Mouse (Mus musculus) MN1 (cell line): ENCODE results near the gene Clnk.

ENCODE experiments used
- DNase-seq: peaks from one replicate; pipeline ENCODE4 v3.0.0-alpha.2; 2016; ENCODE audit warnings: low spot score

The Clnk gene

DNA sequence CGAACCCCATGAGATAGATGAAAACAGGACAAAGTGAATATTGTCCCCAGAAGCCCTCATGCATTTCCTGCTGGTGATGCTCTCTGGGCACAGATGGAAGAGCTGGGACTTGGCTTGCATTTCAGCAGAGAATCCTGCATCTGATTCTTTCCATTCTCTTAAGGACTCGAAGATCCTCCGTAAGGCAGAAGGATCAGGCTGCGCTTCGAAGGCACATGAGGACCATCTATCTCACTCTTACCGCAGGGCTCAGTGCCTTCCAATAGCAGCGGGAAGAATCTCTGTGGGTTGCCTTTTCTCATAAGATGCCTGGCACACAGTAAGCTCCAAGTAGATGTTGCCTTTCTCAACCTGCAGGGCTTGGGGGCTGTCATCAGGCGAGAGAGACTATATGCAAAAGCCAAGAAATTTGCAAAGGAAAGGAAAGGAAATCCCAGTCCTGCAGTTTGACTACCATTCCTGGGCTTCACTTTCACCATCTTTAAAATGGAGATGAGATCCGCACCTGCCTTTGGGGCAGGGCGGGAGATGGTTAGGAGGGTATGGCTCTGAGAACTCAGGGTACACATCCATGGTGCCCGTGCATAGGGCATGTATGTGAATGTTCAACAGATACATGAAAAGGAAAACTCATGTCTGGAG, 167.6 kb downstream of the Clnk start:
- no peak for DNase-seq

DNA sequence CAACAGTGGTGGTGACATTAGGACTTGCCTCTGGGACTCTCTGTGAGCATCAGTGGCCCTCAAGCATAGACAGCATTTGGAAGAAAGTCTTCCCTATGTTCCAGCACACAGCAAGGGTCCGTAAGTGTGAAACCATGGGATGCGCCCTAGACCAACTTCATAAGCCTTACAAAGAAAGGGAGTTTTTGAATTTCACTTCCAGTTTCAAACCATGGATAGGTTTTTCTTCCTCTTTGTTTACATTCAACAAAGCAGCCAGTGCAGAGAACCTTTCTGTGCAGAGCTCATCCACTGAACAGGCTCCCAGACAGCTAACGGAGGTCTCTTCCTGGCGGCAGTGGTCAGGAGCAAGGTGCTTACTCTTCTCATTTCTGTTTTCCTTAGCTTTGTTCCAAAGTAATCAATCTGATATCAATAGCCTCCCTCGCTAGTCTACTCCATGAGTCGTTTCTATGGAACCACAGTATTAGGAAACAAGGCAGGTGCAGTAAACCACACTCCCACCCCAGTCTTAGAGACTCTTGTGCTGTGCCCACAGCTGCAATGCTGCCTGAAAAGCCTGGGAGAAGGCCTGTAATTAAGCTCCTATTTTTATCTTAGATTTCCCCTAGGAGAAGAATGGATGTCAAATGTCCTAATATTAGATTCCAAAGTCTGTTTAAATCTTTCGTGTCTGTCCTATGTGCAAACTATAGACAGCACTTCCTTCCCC, 169.1 kb downstream of the Clnk start:
- DNase-seq, result no peak

DNA sequence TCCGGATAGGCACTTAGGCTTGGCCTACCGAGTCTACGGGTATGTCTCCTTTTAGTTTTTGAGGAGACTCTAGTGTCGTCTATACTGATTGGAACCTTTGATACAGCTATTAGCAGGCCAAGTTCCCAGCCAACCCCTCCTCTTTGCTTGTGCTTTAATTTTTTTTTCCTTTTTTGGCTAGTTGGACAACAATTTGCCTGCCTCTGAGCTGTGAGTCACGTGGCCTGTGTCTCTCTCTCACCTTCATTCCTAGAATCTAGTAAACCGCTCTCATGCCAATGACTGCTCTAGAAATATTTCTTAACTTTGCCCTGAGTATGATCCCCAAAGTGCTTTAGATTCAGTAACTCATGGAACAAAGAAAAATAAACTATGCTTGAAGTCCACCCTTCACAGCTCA, 173.7 kb downstream of the Clnk start:
- DNase-seq, result no peak

DNA sequence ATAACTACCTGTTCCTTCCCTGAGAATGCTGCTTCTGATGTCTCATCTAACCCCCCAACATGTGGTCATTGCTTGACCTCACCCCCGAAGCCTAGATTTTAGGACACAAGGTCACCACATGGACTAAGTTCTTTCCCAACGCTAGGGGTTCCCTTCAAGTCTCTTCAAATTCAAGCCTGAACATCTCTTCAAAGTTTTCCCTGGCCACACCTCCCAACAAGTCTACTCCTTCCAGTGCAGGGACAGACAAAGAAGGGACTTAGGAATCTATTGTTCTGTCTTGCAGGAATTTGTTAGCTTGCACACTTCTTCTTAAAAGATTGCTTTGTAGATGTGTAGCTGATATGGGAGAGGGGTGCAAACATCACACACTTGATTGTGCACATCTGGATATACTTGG, 174.5 kb downstream of the Clnk start:
- DNase-seq, result no peak

DNA sequence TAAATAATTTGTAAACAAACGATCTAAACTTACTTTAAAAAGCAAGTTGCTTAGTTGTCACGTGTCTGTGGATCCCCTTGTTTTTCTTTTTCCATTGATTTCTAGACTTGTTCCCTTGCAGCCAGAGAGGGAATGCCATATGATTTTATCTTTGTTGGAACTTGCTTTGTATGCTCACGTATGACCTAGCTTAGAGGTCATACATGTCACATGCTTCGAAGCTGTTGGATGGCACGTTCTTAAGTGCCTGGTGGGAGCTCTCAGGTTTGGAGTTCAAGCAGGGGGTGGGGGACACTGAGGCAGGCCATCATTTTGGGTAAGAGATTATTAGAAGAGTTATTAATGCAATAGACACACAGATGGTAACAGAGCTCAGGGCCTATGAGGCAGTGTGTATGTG, 178.1 kb downstream of the Clnk start:
- no peak for DNase-seq

DNA sequence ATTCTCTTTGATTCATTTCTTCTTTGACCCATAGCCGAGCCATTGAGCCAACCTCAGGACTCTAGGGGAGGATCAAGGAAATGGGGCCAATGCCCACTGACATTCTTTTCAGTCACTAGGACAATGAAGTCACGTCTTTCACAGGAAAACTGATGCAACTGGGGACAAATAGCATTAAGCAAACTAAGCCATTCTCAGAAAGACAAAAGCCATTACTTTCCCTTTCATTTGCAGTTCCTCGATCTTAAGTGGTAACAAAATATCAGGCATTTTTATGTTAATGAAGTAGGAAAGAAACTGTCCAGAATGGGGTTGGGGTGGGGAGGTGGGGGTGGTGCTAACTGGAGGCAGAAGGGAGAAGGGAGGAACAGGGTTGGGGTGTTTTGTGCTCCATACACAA, 178.6 kb downstream of the Clnk start:
- no peak for DNase-seq

DNA sequence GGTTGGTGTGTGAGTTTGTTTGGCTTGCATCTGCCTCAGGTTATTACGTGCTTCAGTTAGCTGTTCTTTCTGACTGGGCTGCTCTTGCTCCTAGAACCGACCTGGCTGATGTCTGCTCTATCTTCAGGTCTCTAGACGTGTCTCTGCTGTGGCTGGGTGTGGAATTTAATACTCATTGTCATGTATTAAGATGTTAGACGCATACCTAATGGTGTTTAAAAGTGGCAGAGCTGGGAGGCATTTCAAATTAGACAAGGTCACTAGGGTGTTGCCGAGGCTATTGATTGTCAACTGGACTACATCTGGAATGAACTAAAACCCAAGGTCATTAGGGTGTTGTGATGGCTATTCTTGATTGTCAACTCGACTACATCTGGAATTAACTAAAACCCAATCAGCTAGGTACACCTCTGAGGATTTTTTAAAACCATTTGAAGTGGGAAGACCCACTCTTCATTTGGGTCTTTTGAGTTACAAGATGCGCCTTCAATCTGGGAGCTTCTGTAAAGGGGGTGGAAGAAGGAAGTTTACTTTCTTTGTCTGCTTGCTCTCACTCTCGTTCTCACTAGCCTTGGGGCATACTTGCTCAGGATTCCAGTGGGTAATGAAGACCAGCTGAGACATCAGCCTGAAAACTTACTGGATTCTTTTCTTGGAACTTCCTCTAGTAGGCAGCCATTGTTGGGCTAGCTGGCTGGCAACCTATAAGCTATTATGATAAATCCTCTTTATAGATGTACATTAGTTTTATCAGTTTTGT, 179.8 kb downstream of the Clnk start:
- no peak for DNase-seq

DNA sequence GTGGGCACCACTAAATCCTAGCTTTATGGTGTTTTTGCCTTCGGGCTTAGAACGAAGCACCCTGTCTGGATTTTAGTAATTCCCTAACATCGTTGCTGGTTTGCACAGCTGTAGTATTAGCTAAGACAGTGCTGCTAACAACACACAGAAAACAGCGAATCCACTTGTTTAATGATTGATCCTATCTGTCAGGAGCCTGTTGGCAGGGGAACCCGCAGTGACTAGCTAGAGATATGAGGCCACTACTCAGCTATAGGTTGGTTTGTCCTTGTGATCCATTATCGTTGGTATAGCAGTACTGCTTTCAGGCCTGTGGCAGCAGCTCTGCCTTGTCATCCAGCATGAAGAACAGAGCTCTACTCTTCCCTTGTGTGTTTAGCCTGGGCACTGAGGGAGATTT, 183.8 kb downstream of the Clnk start:
- DNase-seq, result no peak

DNA sequence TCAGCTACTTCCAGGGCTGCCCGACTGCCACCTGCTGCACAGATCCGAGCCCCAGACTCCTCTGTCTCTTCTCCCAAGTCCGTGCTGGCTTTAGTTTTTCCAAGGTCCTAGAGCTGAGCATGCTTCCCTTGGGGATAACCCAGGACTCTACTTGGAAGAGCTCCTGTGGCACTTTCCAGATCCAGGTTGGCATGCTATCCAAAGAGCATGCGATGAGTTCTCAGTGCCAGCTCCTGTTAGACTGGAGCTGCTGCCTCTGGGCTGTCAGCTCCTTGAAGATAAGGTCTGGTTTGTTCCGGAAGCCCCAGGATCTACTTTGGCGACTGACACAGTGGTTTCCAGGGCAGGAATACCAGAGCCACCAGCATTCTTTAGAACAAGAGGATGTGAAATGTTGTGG, 187.4 kb downstream of the Clnk start:
- DNase-seq, result no peak

DNA sequence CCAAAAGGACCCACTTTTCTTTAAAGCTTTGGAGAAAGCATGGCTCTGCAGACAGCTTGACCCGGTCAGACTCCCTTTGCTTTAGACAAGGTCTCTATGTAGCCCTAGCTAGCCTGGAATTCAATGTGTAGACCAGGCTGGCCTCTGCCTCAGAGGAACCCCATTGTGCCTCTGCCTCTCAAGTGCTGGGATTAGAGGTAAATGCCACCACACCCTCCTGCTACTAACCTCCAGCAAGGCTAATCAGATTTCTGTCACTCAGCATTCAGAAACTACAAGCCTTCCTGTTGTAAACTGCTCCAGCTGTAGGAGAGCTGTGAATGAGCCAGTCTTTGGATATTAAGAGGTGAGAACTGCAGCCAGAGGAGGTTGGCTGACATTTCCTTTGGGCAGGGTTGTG, 188.9 kb downstream of the Clnk start:
- no peak for DNase-seq

DNA sequence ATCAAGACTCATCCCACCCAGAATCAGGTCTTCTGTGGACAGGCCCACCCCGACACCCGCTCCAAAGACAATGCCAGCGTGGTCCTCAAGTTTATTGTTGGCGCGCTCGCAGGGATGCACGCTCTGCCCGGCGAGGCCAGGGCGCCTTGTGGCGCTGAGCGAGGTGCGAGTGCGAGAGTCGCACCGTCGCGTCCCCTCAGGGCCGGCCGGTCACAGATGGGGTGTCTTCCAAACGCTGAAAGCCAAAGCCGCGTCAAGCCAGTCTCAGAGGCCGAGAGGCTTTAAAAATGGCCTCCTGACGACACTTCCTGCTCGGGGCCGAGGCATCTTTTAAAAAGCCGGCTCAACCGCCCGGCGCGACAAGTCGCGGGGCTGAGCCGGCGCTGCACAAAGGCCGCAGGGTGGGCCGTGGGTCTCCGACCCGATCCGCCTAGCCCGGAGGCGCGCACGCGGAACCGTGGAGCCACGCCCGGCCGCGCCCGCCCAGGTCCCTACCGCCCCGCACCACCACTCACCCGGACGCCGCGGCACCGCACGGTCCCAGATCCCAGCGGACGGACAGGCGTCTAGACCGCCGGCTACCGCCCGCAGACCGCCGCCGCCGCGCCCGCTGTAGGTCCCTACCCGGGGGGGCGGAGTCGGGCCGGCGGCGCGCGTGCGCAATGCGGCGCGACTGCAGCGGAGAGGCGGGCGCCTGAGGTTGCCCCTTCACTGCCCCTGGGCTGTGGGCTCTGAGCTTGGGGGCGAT, 192.3 kb downstream of the Clnk start, which contains the start of gene Zfp518b:
Gene Zfp518b, minus strand, starts transcription at position 663 of the 748 bp plus-strand sequence.
- DNase-seq, result peak; percentile 27

DNA sequence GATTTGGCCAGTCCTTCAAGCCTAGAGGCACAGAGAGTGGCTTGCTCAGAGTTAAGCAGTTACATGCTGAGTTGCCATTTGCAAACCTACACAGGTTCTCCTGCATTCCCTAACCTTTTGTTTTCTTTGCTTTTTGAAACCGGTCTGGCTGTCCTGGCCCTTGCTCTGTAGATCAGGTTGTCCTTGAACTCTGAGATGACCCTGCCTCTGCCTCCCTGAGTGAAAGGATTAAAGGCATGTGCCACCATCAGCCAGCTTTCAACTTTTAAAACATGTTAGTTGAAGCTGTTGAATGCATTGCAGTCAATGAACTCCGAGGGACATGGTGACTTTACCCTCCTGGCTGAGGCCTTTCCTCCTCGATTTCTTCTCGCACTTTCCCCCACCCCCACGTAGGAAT, 217.8 kb downstream of the Clnk start:
- no peak for DNase-seq
